Mouse (Mus musculus): ENCODE measurements at regions not wholly inside any gene's neighbourhood (a gene's known extent, or its start where the extent isn't known, plus 50 kb on each side); places are given as distances from the start of the nearest gene placed in this dataset.

DNA sequence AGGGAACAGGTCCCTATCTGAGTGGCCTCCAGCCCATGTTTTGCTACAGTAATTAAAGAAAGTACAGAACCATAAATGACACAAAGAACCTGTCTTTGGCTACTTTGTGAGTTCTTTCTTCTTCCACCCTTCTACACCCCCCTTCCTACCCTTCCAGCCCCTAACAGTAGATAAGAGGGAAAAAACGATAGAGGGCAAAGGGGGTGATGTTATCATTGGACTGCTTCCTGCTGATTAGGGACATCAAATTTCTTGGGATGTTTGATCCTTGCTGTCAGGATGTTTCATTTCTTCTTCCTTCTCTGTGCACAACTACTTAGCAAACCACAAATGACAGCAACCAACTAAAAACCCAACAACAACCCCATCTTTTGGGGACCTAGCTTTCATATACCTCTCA is 232.5 kb upstream of the Rpl38 start:
- H3K27ac ChIP-seq (ENCODE audit: insufficient read depth, low read depth) = no peak overlapping the region
- DNase-seq (ENCODE audit: extremely low read depth) = no peak
- dilution Hi-C loops (cut with MboI; ENCODE audit: extremely low pct_ligation_motif_present, extremely low pct_unique_long_range_greater_than_20kb, low sequenced_read_pairs) = no loop called here

DNA sequence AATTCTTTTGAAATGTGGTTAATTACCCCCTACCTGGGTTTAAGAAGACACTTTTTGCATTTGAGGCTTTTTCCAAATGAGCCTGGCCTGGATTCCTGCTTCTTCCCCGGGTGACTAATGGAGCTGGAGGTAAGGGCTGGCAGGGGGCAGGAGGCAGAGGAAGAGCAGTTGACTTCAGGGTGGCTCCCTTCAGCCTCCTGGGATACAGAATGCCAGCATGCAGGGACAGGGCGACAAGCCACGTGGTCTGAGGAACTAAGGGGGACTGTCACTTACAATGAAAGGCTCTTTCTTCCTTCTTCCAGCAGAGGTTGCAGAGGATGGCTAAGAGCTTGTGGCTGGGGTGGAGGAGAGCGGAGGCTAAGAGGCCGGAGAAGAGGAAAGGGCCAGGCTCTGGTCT is 234.8 kb upstream of the Rpl38 start:
- Histone ChIP-seq H3K27ac (ENCODE audit: insufficient read depth, low read depth) (no peak overlapping the region), H3K9me3 (replicated peaks; ENCODE audit: low read length) (no peaks in the 10 kb centered on the region), H3K36me3 (replicated peaks in 1 of 2; ENCODE audit: control insufficient read depth in 1 of 2, insufficient read depth in 1 of 2, low read length in 1 of 2) (no peaks in the 10 kb centered on the region), H3K4me3 (replicated peaks in 1 of 3; ENCODE audit: low read depth in 2 of 3, low read length in 2 of 3, poor library complexity in 1 of 3) (no peak overlapping the region), H3K79me2 (replicated peaks; ENCODE audit: control insufficient read depth, extremely low read depth, insufficient read depth, poor library complexity, severe bottlenecking) (no peaks in the 10 kb centered on the region), H3K4me1 (ENCODE audit: control insufficient read depth in 1 of 2, insufficient read depth in 2 of 2) (no peaks in the 10 kb centered on the region), H3K27me3 (replicated peaks) (peaks cover 84% of the 10 kb centered on the region), H3K9ac (ENCODE audit: insufficient read depth, low read depth) (no peak overlapping the region), H3K4me2 (ENCODE audit: insufficient read depth, low read depth, poor library complexity, severe bottlenecking) (no peak overlapping the region)
- TF ChIP-seq IRF4 (IDR thresholded peaks at IDR 0.05; ENCODE audit: low read depth, low read length) (no peak), MAFK (IDR thresholded peaks at IDR 0.05; ENCODE audit: insufficient replicate concordance, low read length) (no peak), MAX (IDR thresholded peaks at IDR 0.05; ENCODE audit: low read length) (no peak), TCF12 (IDR thresholded peaks at IDR 0.05; ENCODE audit: low read depth, low read length) (no peak), ZMIZ1 (IDR thresholded peaks at IDR 0.05; ENCODE audit: low read depth, low read length) (no peak), NELFE (IDR thresholded peaks at IDR 0.05; ENCODE audit: low read depth, low read length) (no peak), POLR2AphosphoS2 (IDR thresholded peaks at IDR 0.05; ENCODE audit: low read depth, low read length) (no peak), RAD21 (IDR thresholded peaks at IDR 0.05; ENCODE audit: low read depth, low read length) (no peak), JUND (conservative IDR thresholded peaks at IDR 0.05; ENCODE audit: low read depth, low read length) (no peak), ELF1 (IDR thresholded peaks at IDR 0.05; ENCODE audit: low read depth, low read length) (no peak), ZC3H11A (IDR thresholded peaks at IDR 0.05; ENCODE audit: low read depth, low read length) (no peak), MEF2A (IDR thresholded peaks at IDR 0.05; ENCODE audit: borderline replicate concordance, low read depth, low read length) (no peak), EP300 (IDR thresholded peaks at IDR 0.05; ENCODE audit: low read length) (no peak), RCOR1 (conservative IDR thresholded peaks at IDR 0.05; ENCODE audit: low read depth, low read length) (no peak), MAZ (IDR thresholded peaks at IDR 0.05; ENCODE audit: low read depth, low read length) (no peak)
- in situ Hi-C loops (cut with MboI; ENCODE audit: low pct_ligation_motif_present, low pct_unique_long_range_greater_than_20kb, low sequenced_read_pairs) = no loop called here
- dilution Hi-C loops (cut with MboI; ENCODE audit: extremely low pct_ligation_motif_present, extremely low pct_unique_long_range_greater_than_20kb, low sequenced_read_pairs) = no loop called here
- DNase-seq (ENCODE audit: extremely low read depth) = no peak

More for the DNA sequence above, 232.5 kb upstream of the Rpl38 start:
- H3K79me2 ChIP-seq (replicated peaks; ENCODE audit: control insufficient read depth, extremely low read depth, insufficient read depth, poor library complexity, severe bottlenecking) = no peaks in the 10 kb centered on the region
- no peaks in the 10 kb centered on the region for H3K4me1 ChIP-seq (ENCODE audit: control insufficient read depth in 1 of 2, insufficient read depth in 2 of 2)
- H3K4me2 ChIP-seq (ENCODE audit: insufficient read depth, low read depth, poor library complexity, severe bottlenecking) = no peak overlapping the region
- H3K36me3 ChIP-seq (replicated peaks in 1 of 2; ENCODE audit: control insufficient read depth in 1 of 2, insufficient read depth in 1 of 2, low read length in 1 of 2) = no peaks in the 10 kb centered on the region
- H3K4me3 ChIP-seq (replicated peaks in 1 of 3; ENCODE audit: low read depth in 2 of 3, low read length in 2 of 3, poor library complexity in 1 of 3) = no peak overlapping the region
- no peak for TF ChIP-seq JUN (IDR thresholded peaks at IDR 0.05; ENCODE audit: insufficient read depth, low read depth, low read length)
- TF ChIP-seq TCF12 (IDR thresholded peaks at IDR 0.05; ENCODE audit: low read depth, low read length) = no peak
- TF ChIP-seq MXI1 (IDR thresholded peaks at IDR 0.05; ENCODE audit: low read depth, low read length) = no peak
- no peak for TF ChIP-seq MYC (IDR thresholded peaks at IDR 0.05; ENCODE audit: low read depth, low read length)
- TF ChIP-seq ZMIZ1 (IDR thresholded peaks at IDR 0.05; ENCODE audit: low read depth, low read length) = no peak
- H3K9ac ChIP-seq (ENCODE audit: insufficient read depth, low read depth) = no peak overlapping the region
- in situ Hi-C loops (cut with MboI; ENCODE audit: low pct_ligation_motif_present, low pct_unique_long_range_greater_than_20kb, low sequenced_read_pairs) = no loop called here
- H3K9me3 ChIP-seq (replicated peaks; ENCODE audit: low read length) = peaks cover 11% of the 10 kb centered on the region
- peaks cover 87% of the 10 kb centered on the region for H3K27me3 ChIP-seq (replicated peaks)

Measured in CH12.LX (cell line).